Mouse (Mus musculus): ENCODE data around the gene Cntfr.
A peak's percentile ranks its signal among the peaks of the same experiment; 100 is the strongest.

Cntfr gene

DNA sequence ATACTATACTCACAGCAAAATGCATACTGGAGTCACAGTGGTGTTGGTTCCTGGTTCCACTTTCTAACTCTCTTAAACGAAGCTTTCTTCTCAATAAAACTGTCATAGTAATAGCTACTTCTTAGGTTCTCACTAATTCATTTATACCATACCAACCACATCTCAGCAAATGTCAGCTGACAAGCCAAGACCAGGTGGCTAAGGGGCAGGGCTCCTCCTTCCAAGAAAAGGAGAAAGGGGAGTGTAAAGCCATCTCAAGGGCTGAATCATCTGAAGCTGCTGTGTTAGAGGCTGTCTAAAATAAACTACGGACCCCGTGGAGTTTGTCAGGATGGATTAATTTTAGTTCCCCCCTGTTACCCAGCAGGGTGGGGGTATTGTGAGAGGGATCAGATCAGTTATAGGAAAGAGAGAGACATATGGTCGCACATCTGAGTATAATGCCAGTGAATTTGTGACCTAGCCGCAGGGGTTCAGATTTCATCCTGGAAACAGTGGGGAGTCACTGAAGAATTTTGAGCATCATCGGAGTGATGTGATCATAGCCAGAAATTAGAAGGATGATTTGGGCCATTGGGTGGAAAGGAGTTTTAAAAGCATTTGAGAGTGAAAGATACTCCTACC lies 55.6 kb downstream of the Cntfr start:
- no peak for DNase-seq

DNA sequence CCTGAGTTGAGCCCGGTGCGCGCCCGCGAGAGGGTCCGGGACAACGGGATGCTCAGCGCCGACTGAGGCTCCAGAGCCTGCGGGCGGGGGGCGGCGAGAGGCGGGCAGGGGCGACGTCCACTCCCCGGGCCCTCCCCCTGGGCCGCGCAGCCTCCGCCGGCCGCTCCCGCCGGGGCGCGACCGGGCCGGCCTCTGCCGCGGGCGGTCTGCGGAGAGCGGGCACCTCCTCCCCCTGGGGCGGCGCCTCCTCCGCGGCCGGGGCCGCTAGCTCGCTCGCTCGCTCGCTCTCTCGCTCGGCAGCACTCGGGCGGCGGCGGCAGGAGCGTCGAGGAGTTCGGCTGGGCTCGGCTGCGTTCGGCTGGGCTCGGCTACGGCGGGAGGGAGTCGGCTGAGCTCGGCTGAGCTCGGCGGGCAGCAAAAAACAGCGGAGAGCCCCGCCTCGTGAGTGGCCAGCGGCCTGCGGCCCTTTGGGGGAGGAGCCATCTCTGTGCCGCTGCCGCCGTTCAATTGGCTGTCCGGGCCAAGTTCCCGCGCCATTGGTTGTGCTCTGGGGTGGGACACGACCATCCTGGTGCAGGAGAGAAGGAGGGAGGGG lies 56.9 kb downstream of the Cntfr start, which contains the start of gene Enho:
Enho (minus strand) TSS at position 412 of the 595 bp plus-strand sequence.
- peak; percentile 86 to 89 for DNase-seq

DNA sequence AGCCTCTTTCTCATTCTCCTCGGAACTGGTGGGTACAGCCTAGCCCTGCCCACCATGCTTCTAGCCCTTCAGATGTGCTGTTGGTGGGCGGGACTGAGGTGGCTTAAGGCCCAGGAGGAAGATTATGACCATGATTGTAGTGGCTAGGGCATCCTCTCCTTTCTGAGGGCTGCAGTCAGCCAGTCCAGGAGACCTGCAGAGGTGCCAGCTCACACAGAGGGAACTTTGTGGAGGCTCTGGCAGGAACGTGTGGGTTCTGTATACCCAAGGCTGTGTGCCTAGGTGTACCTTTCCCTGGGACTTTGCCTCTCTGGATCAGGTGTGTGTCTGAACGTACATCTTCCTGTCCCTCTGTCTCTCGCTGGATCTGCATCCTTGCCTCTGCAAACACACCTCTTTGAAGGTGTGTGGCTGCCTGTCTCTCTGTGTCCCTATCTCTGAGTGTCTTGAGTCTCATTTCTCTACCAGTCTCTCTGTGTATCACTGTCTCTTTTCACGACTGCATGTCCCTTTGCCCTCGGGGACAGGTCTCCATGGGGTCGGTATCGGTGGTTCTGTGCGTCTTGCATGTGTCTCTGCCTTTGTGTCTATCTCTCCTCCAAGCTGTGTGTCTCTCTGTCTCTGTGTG lies 57.6 kb downstream of the Cntfr start:
- DNase-seq, result no peak

DNA sequence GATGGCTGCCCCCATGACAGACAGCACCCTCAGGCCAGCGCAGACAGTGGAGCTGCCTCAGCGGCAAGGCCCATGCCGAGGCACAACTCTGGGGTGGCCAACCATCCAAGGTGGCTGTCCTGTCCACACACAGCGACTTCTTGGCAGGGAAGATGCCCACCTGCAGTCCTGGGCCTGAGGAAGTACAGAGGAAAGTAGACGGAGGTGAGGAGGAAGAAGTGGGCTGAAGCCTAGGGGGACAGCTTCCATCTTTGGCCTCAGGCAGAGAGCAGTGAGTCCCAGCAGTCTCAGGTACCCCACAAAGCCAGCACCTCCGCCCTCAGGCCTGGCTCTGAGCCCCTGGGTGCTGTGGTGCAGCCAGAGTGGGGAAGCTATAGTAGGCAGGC lies 58.1 kb downstream of the Cntfr start:
- DNase-seq, result peak in 1 of 2 experiments; percentile 8

DNA sequence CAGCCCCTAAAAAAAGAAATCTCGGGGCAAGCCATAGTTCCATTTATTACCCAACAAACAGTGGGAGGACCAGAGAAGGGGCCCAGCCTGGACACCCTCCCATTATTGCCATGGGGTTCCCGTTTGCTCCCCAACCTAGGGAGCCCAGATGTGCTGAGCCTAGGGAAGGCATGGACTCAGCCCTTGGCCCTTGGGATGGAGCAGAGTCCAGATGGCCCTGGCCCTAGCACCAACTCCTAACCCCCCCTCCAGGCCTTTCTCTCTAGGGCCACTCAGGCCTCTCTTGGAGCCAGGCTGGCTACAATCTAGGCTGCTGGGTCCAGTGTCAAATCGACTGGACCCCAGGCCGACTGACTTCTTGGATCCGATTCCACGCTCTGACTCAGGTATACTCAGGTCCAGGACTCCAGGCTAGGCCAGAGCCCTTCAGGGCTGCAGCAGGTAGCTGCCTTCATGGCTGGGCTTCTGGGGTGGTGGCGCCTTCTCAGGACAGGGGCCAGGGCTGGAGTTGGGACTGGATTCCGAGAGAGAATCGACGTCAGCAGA lies 58.6 kb downstream of the Cntfr start:
- DNase-seq, result no peak

DNA sequence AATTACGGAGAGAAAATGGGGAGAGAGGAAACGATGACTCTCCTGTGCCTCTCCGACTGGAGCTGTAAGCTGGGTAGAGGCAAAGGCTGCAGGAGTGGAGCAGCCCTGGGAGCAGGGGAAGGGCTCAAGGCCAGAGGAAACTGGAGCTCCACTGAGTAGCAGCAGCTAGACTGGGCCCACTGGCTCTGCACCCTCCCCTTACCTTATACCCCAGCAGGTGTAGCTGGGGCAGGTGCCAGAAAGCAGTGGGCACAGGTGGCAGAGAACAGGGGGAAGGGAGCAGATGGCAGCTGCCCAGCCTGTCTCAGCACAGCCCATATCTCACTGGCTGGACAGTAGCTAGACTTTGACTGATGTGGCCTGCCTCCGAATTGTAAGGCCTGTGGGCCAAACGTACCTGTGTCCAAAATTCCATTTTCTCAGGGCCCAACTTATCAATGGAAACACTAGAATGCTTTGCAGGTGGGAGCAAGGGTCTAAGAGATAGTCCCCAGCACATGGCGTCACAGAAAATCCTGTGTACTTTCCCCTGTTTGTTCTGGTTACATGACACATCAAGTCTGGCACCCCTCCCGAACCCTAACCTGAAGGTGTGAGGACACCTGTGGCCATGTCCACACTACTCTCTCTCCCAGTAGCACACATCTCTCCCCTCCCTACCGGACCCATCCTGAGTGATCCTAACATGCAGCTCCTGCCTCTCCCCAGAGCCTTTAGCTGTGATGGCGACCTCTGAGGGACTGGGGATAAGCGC lies 59.8 kb downstream of the Cntfr start:
- DNase-seq, result no peak

DNA sequence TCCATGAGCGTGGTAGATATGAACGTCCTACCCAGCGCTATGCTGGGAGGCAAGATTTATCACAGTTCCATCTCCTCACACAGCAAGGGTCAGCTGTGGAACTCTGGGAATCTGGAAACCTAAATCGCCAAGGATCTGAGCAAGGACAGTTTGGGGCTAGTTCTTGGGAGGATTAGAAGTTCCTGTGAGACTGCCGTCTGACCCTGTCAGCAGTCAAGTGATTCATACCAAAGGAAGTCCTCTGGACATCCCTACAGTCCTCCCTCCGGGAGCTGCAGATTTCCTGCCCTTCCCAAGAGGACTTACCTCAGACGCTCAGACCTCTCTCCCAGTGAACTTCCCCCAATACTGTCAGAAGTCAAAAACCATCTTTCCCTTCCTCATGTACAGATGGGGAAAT lies 60.5 kb downstream of the Cntfr start:
- DNase-seq, result no peak

DNA sequence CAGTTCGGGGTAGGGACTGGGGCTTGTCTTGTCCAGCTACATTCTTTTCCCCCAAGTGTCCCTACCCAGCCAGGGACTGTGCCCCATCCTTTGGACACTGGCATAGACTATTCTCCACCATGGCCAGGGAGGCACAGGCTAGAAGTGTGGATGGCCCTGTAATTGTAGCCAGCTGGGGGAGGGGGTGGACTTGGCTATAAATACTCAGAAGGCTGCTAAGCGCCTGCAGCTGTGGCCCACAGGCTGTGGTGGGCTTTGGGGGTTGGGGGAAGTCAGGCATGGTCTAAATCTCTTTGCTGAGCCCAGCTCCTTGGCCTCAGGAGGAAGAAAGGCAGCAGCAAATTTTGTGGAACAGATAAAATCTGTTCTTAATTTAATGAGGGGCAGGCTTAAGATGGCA lies 61.0 kb downstream of the Cntfr start:
- DNase-seq, result no peak

DNA sequence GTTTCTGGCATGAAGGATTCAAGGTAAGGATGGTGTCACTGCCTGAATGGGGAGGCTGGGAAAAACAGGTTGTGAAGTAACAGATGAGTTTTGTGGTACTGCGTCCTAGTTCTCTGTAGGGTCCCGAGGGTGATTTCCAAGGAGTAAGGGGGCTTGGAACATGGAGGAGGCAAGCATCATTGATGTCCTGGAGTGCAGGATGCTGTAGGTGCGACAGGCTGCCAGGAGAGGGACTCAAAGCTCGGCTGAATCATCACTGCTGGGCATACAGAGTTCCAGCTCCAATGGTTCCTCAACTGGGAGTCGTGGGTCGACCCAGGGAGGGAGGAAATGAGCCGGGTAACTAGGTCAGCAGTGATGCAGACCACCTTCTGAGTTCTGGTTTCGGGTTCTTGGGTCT lies 61.7 kb downstream of the Cntfr start:
- DNase-seq, result no peak

DNA sequence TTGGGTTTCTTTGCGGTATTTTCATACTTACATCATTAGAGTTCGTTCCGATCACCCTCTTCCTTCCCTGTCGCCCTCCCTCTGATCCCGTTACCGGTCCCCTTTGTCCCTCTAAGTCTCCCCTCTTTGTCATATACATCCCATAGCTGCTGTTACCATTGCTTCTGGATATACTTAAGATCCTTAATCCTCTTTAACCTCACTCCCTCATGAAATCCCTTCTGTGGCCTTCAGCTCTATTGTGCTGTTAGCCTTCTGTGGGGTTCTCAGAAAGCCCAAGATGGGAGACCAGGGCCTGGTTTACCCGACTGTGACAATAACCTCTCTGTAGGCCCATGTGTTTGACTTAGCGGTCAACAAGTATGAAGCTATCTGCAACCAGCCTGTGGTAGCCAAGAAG lies 62.3 kb downstream of the Cntfr start:
- DNase-seq, result no peak

DNA sequence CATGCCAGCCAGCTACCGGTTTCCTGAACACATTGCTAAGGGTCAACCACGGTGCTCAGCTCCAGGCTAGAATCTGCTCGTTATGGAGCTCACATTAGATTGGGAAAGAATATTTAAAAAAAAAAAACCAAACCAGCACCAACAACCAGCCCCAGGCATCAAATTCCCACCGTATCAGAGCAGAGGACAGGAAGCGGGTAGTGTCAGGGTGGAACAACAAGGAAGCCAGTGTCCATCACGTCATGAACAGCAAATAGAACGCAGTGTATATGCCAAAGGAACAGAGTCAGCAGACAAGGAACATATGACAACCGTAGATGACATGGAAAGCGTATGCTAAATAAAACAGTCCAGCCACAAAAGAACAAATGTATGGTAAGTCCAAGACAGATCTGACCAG lies 63.9 kb downstream of the Cntfr start:
- no peak for DNase-seq

DNA sequence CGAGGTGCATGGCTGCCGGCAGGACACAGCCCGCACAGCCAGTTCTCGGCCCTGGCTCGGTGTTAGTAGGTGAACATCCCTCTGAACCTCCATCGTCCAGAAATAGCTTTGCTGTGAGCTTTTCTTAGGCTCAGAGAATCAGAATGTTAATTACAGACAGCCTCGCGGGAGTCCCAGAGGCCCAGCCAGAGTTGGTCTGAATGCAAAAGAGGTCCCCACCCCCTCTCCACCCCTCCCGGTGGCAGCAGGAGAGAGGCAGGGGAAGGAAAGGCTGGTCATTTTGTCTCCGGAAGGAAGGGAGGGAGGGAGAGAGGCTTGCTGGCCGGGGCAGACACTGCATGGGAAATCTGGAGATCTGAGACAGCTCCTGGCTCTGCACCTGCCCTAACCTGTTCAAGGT lies 65.5 kb downstream of the Cntfr start:
- no peak for DNase-seq

DNA sequence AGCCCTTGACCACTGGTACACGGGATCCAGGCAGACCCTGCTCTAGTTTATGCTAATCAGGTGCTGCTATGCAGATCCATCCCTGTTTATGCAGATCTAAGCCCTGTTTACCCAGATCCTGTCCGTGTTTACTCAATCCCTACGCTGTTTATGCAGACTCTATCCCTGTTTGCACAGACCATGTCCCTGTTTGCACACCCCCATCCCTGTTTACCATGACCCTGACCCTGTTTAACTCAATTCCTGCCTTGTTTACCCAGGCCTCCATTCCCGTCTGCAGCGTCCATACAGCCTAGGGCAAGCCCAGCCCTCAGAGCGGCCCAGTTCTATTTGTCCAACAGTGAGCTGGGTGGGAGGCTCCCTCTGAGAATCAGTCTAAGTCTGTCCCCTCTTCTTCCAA lies 66.7 kb downstream of the Cntfr start:
- DNase-seq, result no peak

DNA sequence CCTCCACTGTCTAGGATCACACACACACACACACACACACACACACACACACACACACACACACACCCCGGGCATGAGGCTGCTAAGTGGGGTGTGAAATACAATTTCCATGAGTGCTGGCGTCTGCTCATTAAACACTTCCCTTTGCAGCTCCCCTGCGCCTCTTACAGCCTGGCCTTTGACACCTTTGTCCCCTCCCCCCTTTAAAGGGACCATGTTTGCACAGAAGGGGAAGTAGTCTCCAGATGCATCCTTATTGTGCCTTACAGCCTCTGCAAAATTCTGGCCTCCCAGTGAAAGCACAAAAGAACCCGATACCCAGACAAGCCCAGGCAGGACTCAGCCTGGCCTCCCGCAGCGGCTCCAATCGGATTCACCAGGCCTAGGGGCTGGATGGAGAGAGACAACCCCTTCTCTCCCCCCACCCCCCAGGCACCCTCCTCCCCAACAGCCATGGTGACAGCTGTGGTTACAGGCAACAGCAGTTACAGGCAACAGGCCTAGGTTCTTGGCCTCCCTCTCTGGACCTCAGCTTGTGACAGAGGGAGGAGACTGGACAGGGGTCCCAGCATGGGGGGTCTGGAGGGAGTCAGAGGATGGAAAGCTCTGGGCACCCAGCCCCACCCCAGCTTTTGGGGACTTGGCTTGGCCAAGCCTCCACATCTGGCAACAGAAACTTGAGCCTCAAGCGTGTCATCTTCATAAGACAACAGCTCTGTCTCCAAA lies 68.5 kb downstream of the Cntfr start:
- no peak for DNase-seq

DNA sequence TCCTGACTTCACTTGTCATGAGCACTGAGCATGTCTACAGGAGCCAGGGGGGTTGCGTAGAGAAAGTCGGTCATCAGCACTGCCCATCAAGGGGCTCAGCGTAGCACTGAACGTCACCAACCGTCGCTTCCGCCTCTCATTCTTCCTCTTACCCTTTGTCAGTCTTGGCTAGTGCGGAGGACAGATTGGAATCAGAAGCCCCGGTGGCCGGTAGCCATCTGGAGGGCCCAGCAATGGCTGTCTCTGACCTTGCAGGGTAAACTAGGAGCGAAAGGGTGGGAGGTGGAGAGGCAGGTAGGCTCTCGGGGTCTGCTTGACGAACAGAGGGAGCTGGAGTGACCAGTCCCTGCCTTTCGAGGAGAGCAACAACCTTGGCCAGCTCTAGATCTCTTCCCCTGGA lies 74.8 kb downstream of the Cntfr start:
- no peak for DNase-seq

DNA sequence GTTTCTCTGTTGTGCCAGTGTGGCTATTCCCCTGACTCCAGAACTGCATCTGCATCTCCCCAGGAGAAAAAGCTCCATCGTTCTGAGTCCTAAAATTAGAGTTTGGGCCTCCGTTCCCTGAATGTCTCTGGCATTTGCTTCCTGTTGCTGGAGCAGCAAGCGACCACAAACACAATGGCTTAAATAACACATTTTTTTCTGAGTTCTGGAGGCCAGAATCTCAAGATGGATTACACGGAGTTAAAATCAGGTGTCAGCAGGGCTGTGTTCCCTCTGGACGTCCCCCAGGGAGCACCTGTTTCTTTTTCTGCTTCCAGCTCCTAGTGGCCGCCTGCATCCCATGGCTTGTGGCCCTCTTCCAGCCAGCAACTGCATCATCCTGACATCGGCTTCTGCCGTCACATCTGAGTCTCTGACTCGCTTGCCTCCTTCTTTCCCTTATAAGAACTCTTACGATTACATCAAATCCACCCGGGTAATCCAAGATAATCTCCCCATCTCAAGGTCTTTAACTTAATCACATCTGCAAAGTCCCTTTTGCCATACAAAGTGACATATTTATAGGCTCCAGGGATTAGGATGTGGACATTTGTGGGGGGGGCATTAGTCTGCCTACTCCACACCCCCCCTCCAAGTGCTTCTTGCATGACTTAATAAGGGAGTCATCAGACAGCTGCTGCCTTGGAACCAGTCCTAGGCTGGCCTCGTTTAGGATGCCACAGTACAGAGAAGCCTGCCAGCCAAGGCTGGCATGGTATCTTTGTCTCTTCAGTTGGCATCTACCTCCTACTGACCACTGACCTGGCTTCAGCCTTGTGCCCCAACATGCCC lies 77.8 kb downstream of the Cntfr start:
- DNase-seq, result no peak

DNA sequence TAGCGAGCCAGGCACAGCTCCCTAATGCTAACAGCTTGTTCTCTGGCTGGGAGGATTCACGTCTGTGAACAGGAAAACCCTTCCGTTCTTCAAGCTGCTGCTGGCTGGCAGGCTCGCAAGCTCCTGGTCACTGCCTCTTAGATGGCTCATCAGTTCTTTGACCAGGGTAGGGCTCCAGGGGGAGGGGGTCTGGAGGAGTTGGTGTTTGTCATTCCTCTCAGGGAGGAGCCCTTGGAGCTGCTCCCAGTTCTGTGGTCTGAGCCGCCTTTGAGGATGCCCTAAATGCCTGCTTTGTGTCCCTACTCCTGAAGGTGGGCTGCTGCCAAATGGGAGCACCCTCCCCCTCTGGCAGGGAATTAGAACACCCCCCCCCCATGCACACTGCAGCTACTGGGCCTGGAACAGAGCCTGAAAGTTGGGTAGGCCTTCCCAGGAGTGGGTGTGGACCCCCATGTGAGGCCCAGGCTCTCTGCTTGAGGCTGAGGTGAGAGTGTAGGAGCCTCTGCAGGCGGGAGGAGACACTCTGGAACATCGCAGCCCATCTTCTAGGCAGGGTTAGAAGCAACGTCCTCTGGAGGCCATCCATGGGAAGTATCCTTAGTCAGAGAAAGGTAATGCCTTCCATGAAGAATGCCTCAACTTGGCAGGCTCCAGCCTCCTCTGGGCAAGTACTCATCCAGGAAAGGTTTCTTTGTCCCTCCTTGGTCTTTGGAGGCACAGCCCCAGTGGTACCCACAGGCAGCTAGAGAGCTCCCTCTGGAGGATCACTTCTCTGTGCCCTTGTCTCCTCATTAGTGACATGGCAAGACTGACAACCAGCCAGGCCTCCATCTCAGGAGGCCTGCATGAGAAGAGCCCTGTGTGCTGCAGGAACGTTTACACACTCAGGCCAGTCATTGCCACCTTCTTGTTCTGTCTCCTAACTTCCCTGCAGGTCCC lies 81.0 kb downstream of the Cntfr start:
- DNase-seq, result no peak

DNA sequence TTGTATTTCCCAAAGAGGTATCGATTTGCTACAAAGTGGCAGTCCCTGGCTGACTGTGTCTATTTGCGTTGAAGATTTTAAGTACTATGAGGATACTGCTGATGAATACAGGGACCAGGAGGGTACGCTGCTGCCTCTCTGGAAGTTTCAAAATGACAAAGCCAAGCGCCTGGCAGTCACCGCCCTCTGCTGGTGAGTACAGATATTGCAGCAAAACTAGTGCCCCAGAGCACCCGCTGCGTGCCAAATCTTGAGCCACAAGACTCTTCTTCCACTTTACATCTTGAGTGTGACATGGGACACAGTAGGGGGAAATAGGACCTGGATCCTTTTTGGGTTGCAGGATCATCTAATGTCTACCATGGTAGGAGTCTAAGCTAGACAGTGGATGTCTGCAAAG lies 82.7 kb downstream of the Cntfr start:
- DNase-seq, result peak; percentile 42 to 56

DNA sequence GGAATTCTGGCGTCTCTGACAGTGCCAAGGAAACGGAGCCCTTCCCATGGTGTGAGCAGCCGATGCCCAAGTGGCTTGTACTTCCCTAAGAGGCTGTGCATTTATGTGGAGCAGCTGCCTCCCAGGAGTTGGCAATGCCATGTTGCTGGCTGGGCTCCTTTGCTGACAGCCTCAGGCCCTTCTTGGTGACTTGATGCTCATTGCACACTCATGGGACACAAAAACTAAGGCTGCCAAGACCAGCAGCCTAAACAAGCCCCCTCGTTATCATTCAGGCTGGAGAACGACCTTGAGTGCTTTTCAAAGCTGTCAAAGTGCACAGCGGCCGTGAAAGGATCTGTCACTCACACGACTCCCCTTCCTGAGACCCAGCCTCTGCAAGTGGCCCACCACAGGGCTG lies 84.7 kb downstream of the Cntfr start:
- no peak for DNase-seq

DNA sequence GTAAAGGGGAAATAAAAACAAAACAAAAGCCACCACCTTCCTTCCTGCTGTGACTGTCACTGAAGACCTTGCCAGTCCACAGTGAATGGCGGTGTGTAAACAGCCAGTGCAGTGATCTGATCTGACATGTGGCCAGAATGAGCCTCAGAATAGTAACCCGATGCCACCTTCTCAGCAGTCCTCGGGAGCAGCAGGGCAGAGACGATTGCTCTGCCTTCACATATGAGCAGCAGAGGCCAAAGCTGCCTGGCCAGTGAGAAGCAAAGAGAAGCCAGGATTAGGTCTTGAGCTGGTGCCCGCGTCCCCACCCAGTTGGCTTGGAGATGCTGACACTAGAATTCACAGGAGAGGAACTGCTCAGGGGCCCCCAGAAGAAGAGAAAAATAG lies 86.3 kb downstream of the Cntfr start:
- no peak for DNase-seq

Data from thymus, postnatal 36 days (tissue).